Comparison of ENCODE assay signal across 10 mouse cellular contexts in genomic region chr2:34803746-34804145, GRCm38 (mm10). TPM values are rescaled to one million over a fixed set of nuclear protein-coding genes. Genes with fewer than 3 reads are reported as not detected.
DNase-seq lines count a peak whose midpoint lies in the region; ATAC-seq and TF ChIP-seq lines count a peak whose summit lies in the region.
"Had no signal": no experiment of that assay in that cellular context is flagged by ENCODE, and none has a peak within 500 bp of the region (broad histone marks: within the 10 kb centered on the region; RNA-seq: fewer than 3 reads in every experiment).

No protein-coding gene starts in this region.

- H3K4me3 ChIP-seq in left cerebral cortex, adult 2 months, result peak overlapping the region; percentile 73
- H3K4me3 ChIP-seq in forebrain, embryonic 11.5 days (ENCODE audit: low read depth, low read length), result no peak overlapping the region
- no peak overlapping the region for H3K4me3 ChIP-seq in limb, embryonic 11.5 days (ENCODE audit: low read depth, low read length)
- no peak overlapping the region for H3K4me3 ChIP-seq in neural tube, embryonic 14.5 days (ENCODE audit: low read depth, low read length)

- H3K4me1 ChIP-seq in forebrain, embryonic 11.5 days (replicated peaks; ENCODE audit: control insufficient read depth, insufficient read depth, low read length), result peaks cover 6% of the 10 kb centered on the region; the same call in 1 of the 2 replicates
- no peaks in the 10 kb centered on the region for H3K4me1 ChIP-seq in limb, embryonic 11.5 days (ENCODE audit: control insufficient read depth, insufficient read depth, low read length)
- peaks cover 17% of the 10 kb centered on the region for H3K4me1 ChIP-seq in neural tube, embryonic 14.5 days (ENCODE audit: control insufficient read depth, insufficient read depth, low read length)

- no peak for ATAC-seq in forebrain, embryonic 11.5 days (replicated peaks; ENCODE audit: low FRiP score)
- no peak for ATAC-seq in limb, embryonic 11.5 days (ENCODE audit: insufficient number of reproducible peaks, low FRiP score, low TSS enrichment, low read depth)
- no peak for ATAC-seq in neural tube, embryonic 14.5 days (ENCODE audit: low read depth)
- no peak for ATAC-seq in granulocyte monocyte progenitor cell, adult 5-6 weeks (replicated peaks; ENCODE audit: poor library complexity, severe bottlenecking)

- no peak for DNase-seq in left cerebral cortex, adult 2 months (ENCODE audit: extremely low spot score in 1 of 2, low spot score in 2 of 2)
- DNase-seq in left cerebral cortex, adult 8-10 months (ENCODE audit: low spot score in 2 of 2), result no peak
- DNase-seq in forebrain, embryonic 11.5 days (ENCODE audit: low spot score), result no peak
- no peak for DNase-seq in limb, embryonic 11.5 days (ENCODE audit: low spot score)
- no peak for DNase-seq in adipocyte (ENCODE audit: low spot score)
- DNase-seq in thymus, postnatal 25 days, result no peak
- DNase-seq: thymus, adult 18-20 months had no signal

- no peak overlapping the region for H3K9ac ChIP-seq in forebrain, embryonic 11.5 days (ENCODE audit: low read length)
- no peak overlapping the region for H3K9ac ChIP-seq in limb, embryonic 11.5 days (ENCODE audit: low read length)
- H3K9ac ChIP-seq in neural tube, embryonic 14.5 days (replicated peaks; ENCODE audit: low read depth, low read length), result no peak overlapping the region

- peak overlapping the region; percentile 32; the same call in 1 of the 2 replicates for H3K4me2 ChIP-seq in forebrain, embryonic 11.5 days (ENCODE audit: low read depth, low read length, severe bottlenecking)
- H3K4me2 ChIP-seq in limb, embryonic 11.5 days (ENCODE audit: low read depth, severe bottlenecking), result peak overlapping the region; percentile 17; the same call in 1 of the 2 replicates
- H3K4me2 ChIP-seq in neural tube, embryonic 14.5 days (ENCODE audit: low read depth, low read length), result peak overlapping the region; percentile 35; the same call in 1 of the 2 replicates

- no peak overlapping the region for H3K27ac ChIP-seq in left cerebral cortex, adult 2 months
- no peak overlapping the region for H3K27ac ChIP-seq in forebrain, embryonic 11.5 days (ENCODE audit: low read depth, low read length)
- no peak overlapping the region for H3K27ac ChIP-seq in limb, embryonic 11.5 days (replicated peaks; ENCODE audit: low read depth, low read length)
- no peak overlapping the region for H3K27ac ChIP-seq in neural tube, embryonic 14.5 days (ENCODE audit: low read depth, low read length)

- 76% methylated on average over 3 of the region's 3 CpGs for WGBS in forebrain, embryonic 11.5 days
- whole genome bisulfite sequencing in limb, embryonic 11.5 days, result 65% methylated on average over 3 of the region's 3 CpGs
- 66% methylated on average over 3 of the region's 3 CpGs for WGBS in neural tube, embryonic 14.5 days

- no peak for TF ChIP-seq CTCF in left cerebral cortex, adult 2 months (IDR thresholded peaks at IDR 0.05)

- H3K36me3 ChIP-seq in forebrain, embryonic 11.5 days (ENCODE audit: control insufficient read depth, insufficient read depth, low read length), result no peaks in the 10 kb centered on the region
- 0 out of 2 replicates have a peak, but pooled peaks cover 2% of the 10 kb centered on the region for H3K36me3 ChIP-seq in limb, embryonic 11.5 days (ENCODE audit: control insufficient read depth, insufficient read depth, low read length)
- peaks cover 8% of the 10 kb centered on the region for H3K36me3 ChIP-seq in neural tube, embryonic 14.5 days (ENCODE audit: control insufficient read depth, insufficient read depth, low read length)

- intact Hi-C loops in left cerebral cortex, adult 2 months (cut with DNase I), result no loop called here

- no peaks in the 10 kb centered on the region for H3K9me3 ChIP-seq in forebrain, embryonic 11.5 days (ENCODE audit: control insufficient read depth, low read length)
- H3K9me3 ChIP-seq in limb, embryonic 11.5 days (ENCODE audit: control insufficient read depth, low read length), result no peaks in the 10 kb centered on the region
- no peaks in the 10 kb centered on the region for H3K9me3 ChIP-seq in neural tube, embryonic 14.5 days (ENCODE audit: control insufficient read depth, low read length)

- no peaks in the 10 kb centered on the region for H3K27me3 ChIP-seq in forebrain, embryonic 11.5 days (ENCODE audit: control insufficient read depth, insufficient read depth, low read length)
- H3K27me3 ChIP-seq in limb, embryonic 11.5 days (ENCODE audit: control insufficient read depth, insufficient read depth, low read length), result no peaks in the 10 kb centered on the region
- H3K27me3 ChIP-seq in neural tube, embryonic 14.5 days (ENCODE audit: control insufficient read depth, insufficient read depth, low read length), result no peaks in the 10 kb centered on the region

RNA-seq across cellular contexts. Expression of gene Rabepk, which starts 4.0 kb away (rescaled TPM):
- 10 to 100 TPM; 32.0 to 34.4 TPM for total RNA-seq in left cerebral cortex, adult 2 months (2021)
- total RNA-seq in left cerebral cortex, adult 8-10 months (2022), result 10 to 100 TPM; 31.8 to 36.6 (median 32.6) TPM
- 29.9 and 33.7 TPM in 2 replicates for polyA plus RNA-seq in forebrain, embryonic 11.5 days (2014; fragmentation: Nextera tagmentation; extraction: Ambion mirVana)
- 34.9 and 40.5 TPM in 2 replicates for polyA plus RNA-seq in limb, embryonic 11.5 days (2014; fragmentation: Nextera tagmentation; extraction: Ambion mirVana)
- 26.0 and 29.1 TPM in 2 replicates for polyA plus RNA-seq in neural tube, embryonic 14.5 days (2014; fragmentation: Nextera tagmentation; extraction: Ambion mirVana)
- 31.3 and 33.6 TPM in 2 replicates for total RNA-seq in granulocyte monocyte progenitor cell, adult 5-6 weeks (2014; fragmentation: Nextera tagmentation)
- total RNA-seq in granulocyte monocyte progenitor cell, adult 5-6 weeks (2017), result 38.0 and 49.0 TPM in 2 replicates

RNA-seq across cellular contexts. Expression of gene Fbxw2, which starts 22.4 kb away (rescaled TPM):
- total RNA-seq in left cerebral cortex, adult 2 months (2021), result 100 to 1,000 TPM in 1 of 2 experiments, 10 to 100 TPM in 1; 86.8 to 100 TPM
- total RNA-seq in left cerebral cortex, adult 8-10 months (2022), result 10 to 100 TPM; 84.5 to 99.0 (median 96.9) TPM
- polyA plus RNA-seq in forebrain, embryonic 11.5 days (2014; fragmentation: Nextera tagmentation; extraction: Ambion mirVana), result 81.2 and 82.4 TPM in 2 replicates
- polyA plus RNA-seq in limb, embryonic 11.5 days (2014; fragmentation: Nextera tagmentation; extraction: Ambion mirVana), result 67.1 and 74.3 TPM in 2 replicates
- polyA plus RNA-seq in neural tube, embryonic 14.5 days (2014; fragmentation: Nextera tagmentation; extraction: Ambion mirVana), result 69.3 and 79.3 TPM in 2 replicates
- 42.7 and 63.4 TPM in 2 replicates for total RNA-seq in granulocyte monocyte progenitor cell, adult 5-6 weeks (2014; fragmentation: Nextera tagmentation)
- total RNA-seq in granulocyte monocyte progenitor cell, adult 5-6 weeks (2017), result 52.8 and 56.7 TPM in 2 replicates

RNA-seq across cellular contexts. Expression of gene Gm34653, which starts 29.1 kb away (rescaled TPM):
- under 1 TPM in 1 of 2 experiments, not detected in 1; 0.27 TPM for total RNA-seq in left cerebral cortex, adult 2 months (2021)
- not detected for total RNA-seq in left cerebral cortex, adult 8-10 months (2022)
- not detected in 2 replicates for polyA plus RNA-seq in forebrain, embryonic 11.5 days (2014; fragmentation: Nextera tagmentation; extraction: Ambion mirVana)
- polyA plus RNA-seq in limb, embryonic 11.5 days (2014; fragmentation: Nextera tagmentation; extraction: Ambion mirVana), result not detected in 2 replicates
- not detected in 2 replicates for polyA plus RNA-seq in neural tube, embryonic 14.5 days (2014; fragmentation: Nextera tagmentation; extraction: Ambion mirVana)
- total RNA-seq in granulocyte monocyte progenitor cell, adult 5-6 weeks (2014; fragmentation: Nextera tagmentation), result not detected in 2 replicates
- not detected in 2 replicates for total RNA-seq in granulocyte monocyte progenitor cell, adult 5-6 weeks (2017)
- polyA plus RNA-seq: macrophage had no signal

RNA-seq across cellular contexts. Expression of gene Hspa5, which starts 32.0 kb away (rescaled TPM):
- total RNA-seq in left cerebral cortex, adult 2 months (2021), result 100 to 1,000 TPM; 325 to 334 TPM
- 100 to 1,000 TPM; 180 to 225 (median 222) TPM for total RNA-seq in left cerebral cortex, adult 8-10 months (2022)
- polyA plus RNA-seq in forebrain, embryonic 11.5 days (2014; fragmentation: Nextera tagmentation; extraction: Ambion mirVana), result 731 and 789 TPM in 2 replicates
- polyA plus RNA-seq in limb, embryonic 11.5 days (2014; fragmentation: Nextera tagmentation; extraction: Ambion mirVana), result 886 and 955 TPM in 2 replicates
- 402 and 471 TPM in 2 replicates for polyA plus RNA-seq in neural tube, embryonic 14.5 days (2014; fragmentation: Nextera tagmentation; extraction: Ambion mirVana)
- total RNA-seq in granulocyte monocyte progenitor cell, adult 5-6 weeks (2014; fragmentation: Nextera tagmentation), result 559 and 592 TPM in 2 replicates
- 1,947 and 2,193 TPM in 2 replicates for total RNA-seq in granulocyte monocyte progenitor cell, adult 5-6 weeks (2017)

RNA-seq across cellular contexts. Expression of gene Gapvd1, which starts 48.7 kb away (rescaled TPM):
- 100 to 1,000 TPM in 1 of 2 experiments, 10 to 100 TPM in 1; 99.1 to 101 TPM for total RNA-seq in left cerebral cortex, adult 2 months (2021)
- total RNA-seq in left cerebral cortex, adult 8-10 months (2022), result 10 to 100 TPM; 92.9 to 97.7 (median 96.1) TPM
- 103 and 106 TPM in 2 replicates for polyA plus RNA-seq in forebrain, embryonic 11.5 days (2014; fragmentation: Nextera tagmentation; extraction: Ambion mirVana)
- 93.2 and 102 TPM in 2 replicates for polyA plus RNA-seq in limb, embryonic 11.5 days (2014; fragmentation: Nextera tagmentation; extraction: Ambion mirVana)
- 119 and 132 TPM in 2 replicates for polyA plus RNA-seq in neural tube, embryonic 14.5 days (2014; fragmentation: Nextera tagmentation; extraction: Ambion mirVana)
- total RNA-seq in granulocyte monocyte progenitor cell, adult 5-6 weeks (2014; fragmentation: Nextera tagmentation), result 50.1 and 65.5 TPM in 2 replicates
- total RNA-seq in granulocyte monocyte progenitor cell, adult 5-6 weeks (2017), result 56.7 and 70.8 TPM in 2 replicates
